Mouse (Mus musculus) NIH3T3 (cell line): Measurements from ENCODE around the gene Gigyf1.

Experiments
- DNase-seq: peaks from one replicate; pipeline ENCODE4 v3.0.0-alpha.2; 2012; ENCODE audit warnings: low read depth

Gene Gigyf1

GRCm38 (mm10) chr5:137513951-137514721 is 4.2 kb upstream of the Gigyf1 start:
- DNase-seq: no peak

GRCm38 (mm10) chr5:137514811-137515210 is 3.5 kb upstream of the Gigyf1 start:
- no peak for DNase-seq

GRCm38 (mm10) chr5:137519691-137520550 is 1.6 kb downstream of the Gigyf1 start:
- DNase-seq: no peak

GRCm38 (mm10) chr5:137521861-137522260 is 3.5 kb downstream of the Gigyf1 start:
- no peak for DNase-seq

- no peak for DNase-seq
These were observed 4.4 kb downstream of the Gigyf1 start for GRCm38 (mm10) chr5:137522711-137523110.

GRCm38 (mm10) chr5:137523396-137524250 is 5.3 kb downstream of the Gigyf1 start:
- no peak for DNase-seq

- no peak for DNase-seq
These were observed 5.8 kb downstream of the Gigyf1 start for GRCm38 (mm10) chr5:137524251-137524515.

- no peak for DNase-seq
These were observed 6.3 kb downstream of the Gigyf1 start for GRCm38 (mm10) chr5:137524671-137525070.

GRCm38 (mm10) chr5:137525511-137525910 is 7.2 kb downstream of the Gigyf1 start:
- no peak for DNase-seq

GRCm38 (mm10) chr5:137526192-137526936 is 8.0 kb downstream of the Gigyf1 start:
- peak; percentile 34 for DNase-seq

GRCm38 (mm10) chr5:137527413-137527812 is 9.1 kb downstream of the Gigyf1 start:
- DNase-seq: no peak

- DNase-seq: no peak
These were observed 10.1 kb downstream of the Gigyf1 start for GRCm38 (mm10) chr5:137528247-137528968.

- DNase-seq: no peak
These were observed 11.1 kb downstream of the Gigyf1 start for GRCm38 (mm10) chr5:137529221-137529995.

GRCm38 (mm10) chr5:137530075-137530474 is 11.7 kb downstream of the Gigyf1 start:
- no peak for DNase-seq

- DNase-seq: peak; percentile 86
These were observed 12.5 kb downstream of the Gigyf1 start for GRCm38 (mm10) chr5:137530588-137531413.

GRCm38 (mm10) chr5:137531414-137532130 is 13.2 kb downstream of the Gigyf1 start:
- peak; percentile 61 for DNase-seq

GRCm38 (mm10) chr5:137532131-137532807 is 13.9 kb downstream of the Gigyf1 start:
- DNase-seq: peak; percentile 50

GRCm38 (mm10) chr5:137532808-137533116 is 14.4 kb downstream of the Gigyf1 start:
- DNase-seq: no peak
